Mouse (Mus musculus): ENCODE measurements around the gene Dnajc15. TPM values are rescaled to one million over a fixed set of nuclear protein-coding genes. Genes with fewer than 3 reads are reported as not detected.

The Dnajc15 gene
- 117 and 119 TPM in 2 replicates for polyA plus RNA-seq (2014; fragmentation: Nextera tagmentation; extraction: Ambion mirVana)

- under 1% methylated on average over 43 of the region's 44 CpGs for WGBS
- peak within 1 kb of the TSS; percentile 74 for H3K9ac ChIP-seq (ENCODE audit: low read length)
- peak; percentile 91 for ATAC-seq (ENCODE audit: insufficient number of reproducible peaks, low FRiP score, low TSS enrichment, low read depth)
Observed at GRCm38 (mm10) chr14:77874304-77875241, at the start of gene Dnajc15. Dnajc15 (minus strand) TSS chr14:77875125.

GRCm38 (mm10) chr14:77923076-77923865 is 48.3 kb upstream of the Dnajc15 start:
- Histone ChIP-seq H3K27ac (replicated peaks; ENCODE audit: low read depth, low read length) (no peak overlapping the region), H3K9me3 (ENCODE audit: control insufficient read depth, low read length) (no peaks in the 10 kb centered on the region), H3K4me3 (ENCODE audit: low read depth, low read length) (no peak overlapping the region), H3K4me2 (ENCODE audit: low read depth, severe bottlenecking) (no peak overlapping the region), H3K9ac (ENCODE audit: low read length) (no peak overlapping the region), H3K27me3 (ENCODE audit: control insufficient read depth, insufficient read depth, low read length) (no peaks in the 10 kb centered on the region), H3K4me1 (ENCODE audit: control insufficient read depth, insufficient read depth, low read length) (0 out of 2 replicates have a peak, but pooled peaks cover 4% of the 10 kb centered on the region), H3K36me3 (ENCODE audit: control insufficient read depth, insufficient read depth, low read length) (no peaks in the 10 kb centered on the region)
- no peak for ATAC-seq (ENCODE audit: insufficient number of reproducible peaks, low FRiP score, low TSS enrichment, low read depth)
- 83% methylated on average over 6 of the region's 6 CpGs for WGBS
- no peak for DNase-seq (ENCODE audit: low spot score)

More at GRCm38 (mm10) chr14:77874304-77875241, at the start of gene Dnajc15:
- Histone ChIP-seq H3K27me3 (ENCODE audit: control insufficient read depth, insufficient read depth, low read length) (no peaks in the 10 kb centered on the region), H3K9me3 (ENCODE audit: control insufficient read depth, low read length) (no peaks in the 10 kb centered on the region), H3K36me3 (ENCODE audit: control insufficient read depth, insufficient read depth, low read length) (no peaks in the 10 kb centered on the region), H3K4me3 (ENCODE audit: low read depth, low read length) (peak within 1 kb of the TSS; percentile 78), H3K4me2 (ENCODE audit: low read depth, severe bottlenecking) (peak within 1 kb of the TSS; percentile 48), H3K27ac (replicated peaks; ENCODE audit: low read depth, low read length) (no peak within 1 kb of the TSS), H3K4me1 (ENCODE audit: control insufficient read depth, insufficient read depth, low read length) (no peaks in the 10 kb centered on the region)
- peak; percentile 93 for DNase-seq (ENCODE audit: low spot score)

GRCm38 (mm10) chr14:77921641-77922040 is 46.7 kb upstream of the Dnajc15 start:
- no peak overlapping the region for H3K4me2 ChIP-seq (ENCODE audit: low read depth, severe bottlenecking)
- WGBS = 83% methylated on average over 8 of the region's 8 CpGs
- no peak for ATAC-seq (ENCODE audit: insufficient number of reproducible peaks, low FRiP score, low TSS enrichment, low read depth)
- no peak overlapping the region for H3K4me3 ChIP-seq (ENCODE audit: low read depth, low read length)
- H3K4me1 ChIP-seq (ENCODE audit: control insufficient read depth, insufficient read depth, low read length) = 0 out of 2 replicates have a peak, but pooled peaks cover 4% of the 10 kb centered on the region
- H3K27me3 ChIP-seq (ENCODE audit: control insufficient read depth, insufficient read depth, low read length) = no peaks in the 10 kb centered on the region
- no peaks in the 10 kb centered on the region for H3K36me3 ChIP-seq (ENCODE audit: control insufficient read depth, insufficient read depth, low read length)
- H3K9me3 ChIP-seq (ENCODE audit: control insufficient read depth, low read length) = no peaks in the 10 kb centered on the region
- H3K9ac ChIP-seq (ENCODE audit: low read length) = no peak overlapping the region
- no peak for DNase-seq (ENCODE audit: low spot score)
- H3K27ac ChIP-seq (replicated peaks; ENCODE audit: low read depth, low read length) = no peak overlapping the region

- Histone ChIP-seq H3K27ac (replicated peaks; ENCODE audit: low read depth, low read length) (no peak overlapping the region), H3K4me2 (ENCODE audit: low read depth, severe bottlenecking) (no peak overlapping the region), H3K9me3 (ENCODE audit: control insufficient read depth, low read length) (no peaks in the 10 kb centered on the region), H3K27me3 (ENCODE audit: control insufficient read depth, insufficient read depth, low read length) (no peaks in the 10 kb centered on the region), H3K36me3 (ENCODE audit: control insufficient read depth, insufficient read depth, low read length) (no peaks in the 10 kb centered on the region), H3K9ac (ENCODE audit: low read length) (no peak overlapping the region), H3K4me3 (ENCODE audit: low read depth, low read length) (no peak overlapping the region), H3K4me1 (ENCODE audit: control insufficient read depth, insufficient read depth, low read length) (no peaks in the 10 kb centered on the region)
- DNase-seq (ENCODE audit: low spot score) (no peak), ATAC-seq (ENCODE audit: insufficient number of reproducible peaks, low FRiP score, low TSS enrichment, low read depth) (no peak)
- 90% methylated on average over 5 of the region's 5 CpGs for WGBS
Observed at GRCm38 (mm10) chr14:77915776-77916175, 40.9 kb upstream of the Dnajc15 start.

GRCm38 (mm10) chr14:77906586-77906985 is 31.7 kb upstream of the Dnajc15 start:
- DNase-seq (ENCODE audit: low spot score) = no peak
- 87% methylated on average over 5 of the region's 5 CpGs for WGBS

GRCm38 (mm10) chr14:77905466-77905865 is 30.5 kb upstream of the Dnajc15 start:
- ATAC-seq (ENCODE audit: insufficient number of reproducible peaks, low FRiP score, low TSS enrichment, low read depth) = no peak
- WGBS = 83% methylated on average over 5 of the region's 5 CpGs
- H3K9ac ChIP-seq (ENCODE audit: low read length) = no peak overlapping the region
- DNase-seq (ENCODE audit: low spot score) = no peak
- H3K9me3 ChIP-seq (ENCODE audit: control insufficient read depth, low read length) = no peaks in the 10 kb centered on the region
- H3K36me3 ChIP-seq (ENCODE audit: control insufficient read depth, insufficient read depth, low read length) = no peaks in the 10 kb centered on the region
- H3K4me1 ChIP-seq (ENCODE audit: control insufficient read depth, insufficient read depth, low read length) = no peaks in the 10 kb centered on the region
- H3K4me3 ChIP-seq (ENCODE audit: low read depth, low read length) = no peak overlapping the region
- H3K27ac ChIP-seq (replicated peaks; ENCODE audit: low read depth, low read length) = no peak overlapping the region
- no peaks in the 10 kb centered on the region for H3K27me3 ChIP-seq (ENCODE audit: control insufficient read depth, insufficient read depth, low read length)
- H3K4me2 ChIP-seq (ENCODE audit: low read depth, severe bottlenecking) = no peak overlapping the region

More at GRCm38 (mm10) chr14:77906586-77906985, 31.7 kb upstream of the Dnajc15 start:
- H3K4me2 ChIP-seq (ENCODE audit: low read depth, severe bottlenecking) = no peak overlapping the region
- no peak overlapping the region for H3K9ac ChIP-seq (ENCODE audit: low read length)
- H3K36me3 ChIP-seq (ENCODE audit: control insufficient read depth, insufficient read depth, low read length) = no peaks in the 10 kb centered on the region
- no peaks in the 10 kb centered on the region for H3K27me3 ChIP-seq (ENCODE audit: control insufficient read depth, insufficient read depth, low read length)
- no peaks in the 10 kb centered on the region for H3K9me3 ChIP-seq (ENCODE audit: control insufficient read depth, low read length)
- no peak for ATAC-seq (ENCODE audit: insufficient number of reproducible peaks, low FRiP score, low TSS enrichment, low read depth)
- H3K4me3 ChIP-seq (ENCODE audit: low read depth, low read length) = no peak overlapping the region
- no peak overlapping the region for H3K27ac ChIP-seq (replicated peaks; ENCODE audit: low read depth, low read length)
- no peaks in the 10 kb centered on the region for H3K4me1 ChIP-seq (ENCODE audit: control insufficient read depth, insufficient read depth, low read length)

GRCm38 (mm10) chr14:77904171-77904762 is 29.3 kb upstream of the Dnajc15 start, which contains the start of gene Epsti1:
Epsti1 (plus strand) TSS chr14:77904239.
- no peak within 1 kb of the TSS for H3K27ac ChIP-seq (replicated peaks; ENCODE audit: low read depth, low read length)
- 58% methylated on average over 15 of the region's 15 CpGs for WGBS

GRCm38 (mm10) chr14:77902541-77902940 is 27.6 kb upstream of the Dnajc15 start:
- H3K4me2 ChIP-seq (ENCODE audit: low read depth, severe bottlenecking) = no peak overlapping the region
- H3K4me3 ChIP-seq (ENCODE audit: low read depth, low read length) = no peak overlapping the region
- no peak overlapping the region for H3K9ac ChIP-seq (ENCODE audit: low read length)
- ATAC-seq (ENCODE audit: insufficient number of reproducible peaks, low FRiP score, low TSS enrichment, low read depth) (no peak), DNase-seq (ENCODE audit: low spot score) (no peak)
- no peaks in the 10 kb centered on the region for H3K4me1 ChIP-seq (ENCODE audit: control insufficient read depth, insufficient read depth, low read length)
- H3K27me3 ChIP-seq (ENCODE audit: control insufficient read depth, insufficient read depth, low read length) = no peaks in the 10 kb centered on the region
- no peaks in the 10 kb centered on the region for H3K36me3 ChIP-seq (ENCODE audit: control insufficient read depth, insufficient read depth, low read length)
- H3K27ac ChIP-seq (replicated peaks; ENCODE audit: low read depth, low read length) = no peak overlapping the region
- 91% methylated on average over 3 of the region's 3 CpGs for WGBS
- no peaks in the 10 kb centered on the region for H3K9me3 ChIP-seq (ENCODE audit: control insufficient read depth, low read length)

More at GRCm38 (mm10) chr14:77904171-77904762, 29.3 kb upstream of the Dnajc15 start, which contains the start of gene Epsti1:
- H3K36me3 ChIP-seq (ENCODE audit: control insufficient read depth, insufficient read depth, low read length) = no peaks in the 10 kb centered on the region
- H3K9ac ChIP-seq (ENCODE audit: low read length) = no peak within 1 kb of the TSS
- H3K27me3 ChIP-seq (ENCODE audit: control insufficient read depth, insufficient read depth, low read length) = no peaks in the 10 kb centered on the region
- no peak within 1 kb of the TSS for H3K4me3 ChIP-seq (ENCODE audit: low read depth, low read length)
- H3K9me3 ChIP-seq (ENCODE audit: control insufficient read depth, low read length) = no peaks in the 10 kb centered on the region
- ATAC-seq (ENCODE audit: insufficient number of reproducible peaks, low FRiP score, low TSS enrichment, low read depth) = no peak
- DNase-seq (ENCODE audit: low spot score) = no peak
- H3K4me2 ChIP-seq (ENCODE audit: low read depth, severe bottlenecking) = no peak within 1 kb of the TSS
- H3K4me1 ChIP-seq (ENCODE audit: control insufficient read depth, insufficient read depth, low read length) = no peaks in the 10 kb centered on the region
